Mouse (Mus musculus) splenic B cell, adult 2 months (primary cell): ENCODE data around the gene Lmcd1.

Source experiments
- DNase-seq: peaks from one replicate; pipeline ENCODE4 v3.0.0-alpha.2; 2011; ENCODE audit warnings: low read depth, low spot score
- H3K27me3 ChIP-seq: 2 replicates; pipeline ENCODE4 v1.6.1; 2012; ENCODE audit warnings: mild to moderate bottlenecking, low read length, moderate library complexity, mixed read lengths; ENCODE audit not compliant: control insufficient read depth, poor library complexity, insufficient read depth, severe bottlenecking
- H3K36me3 ChIP-seq: 2 replicates; pipeline ENCODE4 v1.6.1; 2012; ENCODE audit warnings: mild to moderate bottlenecking, low read length, moderate library complexity, mixed read lengths; ENCODE audit not compliant: control insufficient read depth, poor library complexity, insufficient read depth, severe bottlenecking

Lmcd1 gene

GRCm38 (mm10) chr6:112302814-112303383, 29.3 kb downstream of the Lmcd1 start:
- Histone ChIP-seq H3K36me3 (no peaks in the 10 kb centered on the region), H3K27me3 (no peaks in the 10 kb centered on the region)
- no peak for DNase-seq

- H3K36me3 ChIP-seq, result no peaks in the 10 kb centered on the region
- DNase-seq, result no peak
- no peaks in the 10 kb centered on the region for H3K27me3 ChIP-seq
Observed at GRCm38 (mm10) chr6:112304751-112305150, 31.2 kb downstream of the Lmcd1 start.

- no peaks in the 10 kb centered on the region for H3K27me3 ChIP-seq
- H3K36me3 ChIP-seq, result no peaks in the 10 kb centered on the region
- DNase-seq, result no peak
Observed at GRCm38 (mm10) chr6:112309330-112309938, 35.9 kb downstream of the Lmcd1 start.

GRCm38 (mm10) chr6:112311385-112311784, 37.8 kb downstream of the Lmcd1 start:
- no peaks in the 10 kb centered on the region for H3K36me3 ChIP-seq
- no peak for DNase-seq

GRCm38 (mm10) chr6:112319449-112319848, 45.9 kb downstream of the Lmcd1 start:
- no peaks in the 10 kb centered on the region for H3K27me3 ChIP-seq
- no peaks in the 10 kb centered on the region for H3K36me3 ChIP-seq
- no peak for DNase-seq

More at GRCm38 (mm10) chr6:112311385-112311784, 37.8 kb downstream of the Lmcd1 start:
- no peaks in the 10 kb centered on the region for H3K27me3 ChIP-seq

GRCm38 (mm10) chr6:112320679-112321078, 47.1 kb downstream of the Lmcd1 start:
- H3K36me3 ChIP-seq, result no peaks in the 10 kb centered on the region
- no peaks in the 10 kb centered on the region for H3K27me3 ChIP-seq
- DNase-seq, result no peak

- Histone ChIP-seq H3K27me3 (no peaks in the 10 kb centered on the region), H3K36me3 (no peaks in the 10 kb centered on the region)
- DNase-seq, result no peak
Observed at GRCm38 (mm10) chr6:112322916-112323315, 49.4 kb downstream of the Lmcd1 start.

- Histone ChIP-seq H3K36me3 (no peaks in the 10 kb centered on the region), H3K27me3 (no peaks in the 10 kb centered on the region)
- DNase-seq, result no peak
Observed at GRCm38 (mm10) chr6:112325213-112325612, 51.7 kb downstream of the Lmcd1 start.

- no peak for DNase-seq
- Histone ChIP-seq H3K27me3 (no peaks in the 10 kb centered on the region), H3K36me3 (no peaks in the 10 kb centered on the region)
Observed at GRCm38 (mm10) chr6:112327793-112328192, 54.2 kb downstream of the Lmcd1 start.

GRCm38 (mm10) chr6:112330520-112331222, 57.1 kb downstream of the Lmcd1 start:
- Histone ChIP-seq H3K27me3 (no peaks in the 10 kb centered on the region), H3K36me3 (no peaks in the 10 kb centered on the region)
- DNase-seq, result no peak

- DNase-seq, result no peak
- H3K36me3 ChIP-seq, result no peaks in the 10 kb centered on the region
- no peaks in the 10 kb centered on the region for H3K27me3 ChIP-seq
Observed at GRCm38 (mm10) chr6:112331223-112331598, 57.7 kb downstream of the Lmcd1 start.

GRCm38 (mm10) chr6:112333930-112334329, 60.4 kb downstream of the Lmcd1 start:
- Histone ChIP-seq H3K36me3 (no peaks in the 10 kb centered on the region), H3K27me3 (no peaks in the 10 kb centered on the region)
- DNase-seq, result no peak

- no peak for DNase-seq
- no peaks in the 10 kb centered on the region for H3K36me3 ChIP-seq
Observed at GRCm38 (mm10) chr6:112337667-112338066, 64.1 kb downstream of the Lmcd1 start.

GRCm38 (mm10) chr6:112339016-112339415, 65.5 kb downstream of the Lmcd1 start:
- DNase-seq, result no peak
- Histone ChIP-seq H3K36me3 (no peaks in the 10 kb centered on the region), H3K27me3 (no peaks in the 10 kb centered on the region)

More at GRCm38 (mm10) chr6:112337667-112338066, 64.1 kb downstream of the Lmcd1 start:
- no peaks in the 10 kb centered on the region for H3K27me3 ChIP-seq

GRCm38 (mm10) chr6:112350452-112350851, 76.9 kb downstream of the Lmcd1 start:
- H3K36me3 ChIP-seq, result no peaks in the 10 kb centered on the region
- H3K27me3 ChIP-seq, result no peaks in the 10 kb centered on the region
- no peak for DNase-seq
